Mouse (Mus musculus) frontal cortex, postnatal 25 days (tissue): ENCODE data around the gene Trim29.
A peak's percentile ranks its signal among the peaks of the same experiment; 100 is the strongest.

ENCODE experiments used
- DNase-seq, 2 experiments: peaks; one replicate each; pipeline ENCODE4 v3.0.0; 2022; ENCODE audit warnings: low spot score in 2 of 2

Gene Trim29

DNA sequence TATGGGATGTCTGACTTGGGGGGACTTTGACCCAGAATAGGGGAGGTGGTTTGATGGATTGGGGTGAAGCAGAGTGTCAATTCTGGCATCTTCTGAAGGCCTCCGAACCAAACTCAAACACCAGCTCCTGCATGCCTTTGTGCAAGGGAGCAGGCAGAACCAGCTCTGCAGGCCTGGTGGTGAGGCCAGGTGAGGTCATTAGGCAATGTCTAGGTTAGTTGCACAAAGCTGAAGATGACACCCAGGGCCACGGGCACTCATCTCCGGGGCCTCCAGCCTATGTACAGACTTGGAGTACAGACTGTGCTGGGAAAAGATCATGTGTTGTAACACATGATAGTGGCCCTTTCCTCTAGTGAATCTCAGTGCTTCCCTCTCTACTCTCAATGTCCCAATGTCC, 3.2 kb downstream of the Trim29 start:
- no peak for DNase-seq

DNA sequence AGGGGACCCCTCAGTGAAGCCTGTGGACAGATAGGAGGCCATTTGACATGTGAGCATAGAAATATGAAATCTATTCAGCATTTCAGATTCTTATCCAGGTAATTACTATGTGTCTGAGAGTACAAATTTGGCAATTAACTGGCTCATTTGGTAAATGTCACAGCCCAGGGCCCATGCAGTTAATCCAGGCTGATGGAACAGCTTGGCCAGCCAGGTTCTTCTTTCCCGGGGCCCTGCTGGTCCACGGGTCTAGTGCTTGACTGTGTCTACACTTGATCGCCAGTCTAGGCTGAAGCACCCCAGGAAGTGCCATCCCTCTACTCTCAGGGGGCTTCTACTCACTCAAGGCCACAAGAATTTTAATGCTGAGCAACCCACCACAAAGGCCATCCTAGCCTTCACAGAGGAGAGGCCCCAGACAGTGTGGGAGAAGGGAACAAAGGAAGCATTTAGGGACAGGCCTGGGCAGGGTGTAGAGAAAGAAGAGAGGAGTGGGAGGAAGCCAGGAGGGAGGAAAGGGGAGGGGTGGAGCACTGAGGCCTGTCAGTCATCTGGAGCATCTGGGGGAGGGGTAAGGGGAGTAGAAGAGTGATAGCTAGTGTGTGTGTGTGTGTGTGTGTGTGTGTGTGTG, 4.8 kb downstream of the Trim29 start:
- DNase-seq = no peak

GRCm38 (mm10) chr9:43316466-43316865, 5.8 kb downstream of the Trim29 start:
- no peak for DNase-seq

GRCm38 (mm10) chr9:43318661-43319060, 8.0 kb downstream of the Trim29 start:
- no peak for DNase-seq

DNA sequence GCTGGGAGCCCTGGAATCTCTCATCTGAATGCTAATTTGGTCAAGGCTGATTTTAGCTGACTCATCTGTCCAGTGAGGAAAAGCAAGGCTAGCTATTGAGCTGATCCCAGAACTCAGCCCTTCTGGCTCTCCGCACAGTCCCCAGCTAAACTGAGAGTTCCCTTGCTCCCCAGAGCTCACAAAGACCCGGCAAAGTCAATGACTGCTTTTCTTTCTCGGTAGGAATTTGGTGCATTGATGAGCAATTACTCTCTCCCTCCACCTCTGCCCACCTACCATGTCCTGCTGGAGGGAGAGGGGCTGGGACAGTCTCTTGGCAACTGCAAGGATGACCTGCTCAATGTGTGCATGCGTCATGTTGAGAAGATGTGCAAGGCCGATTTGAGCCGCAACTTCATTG, 11.3 kb downstream of the Trim29 start:
- DNase-seq = no peak

DNA sequence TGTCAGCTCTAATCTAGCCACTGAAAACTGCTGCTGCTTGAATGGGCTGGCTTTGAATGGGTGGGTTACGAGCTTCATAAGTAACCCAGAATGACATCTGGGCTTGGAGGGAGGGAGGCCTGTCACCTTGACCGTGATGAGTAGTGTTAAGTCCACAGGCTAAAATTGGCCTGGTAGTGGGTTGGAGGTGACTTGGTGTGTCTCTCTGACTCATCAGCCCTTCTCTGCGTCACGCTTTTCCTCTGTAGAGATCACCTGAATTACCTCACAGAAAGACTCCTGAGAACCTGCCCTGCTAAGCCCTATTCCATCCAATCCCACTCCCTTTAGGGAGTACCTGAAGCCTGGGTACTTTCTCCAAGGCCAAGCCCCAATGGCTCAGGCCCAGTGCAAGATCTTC, 12.0 kb downstream of the Trim29 start:
- no peak for DNase-seq

DNA sequence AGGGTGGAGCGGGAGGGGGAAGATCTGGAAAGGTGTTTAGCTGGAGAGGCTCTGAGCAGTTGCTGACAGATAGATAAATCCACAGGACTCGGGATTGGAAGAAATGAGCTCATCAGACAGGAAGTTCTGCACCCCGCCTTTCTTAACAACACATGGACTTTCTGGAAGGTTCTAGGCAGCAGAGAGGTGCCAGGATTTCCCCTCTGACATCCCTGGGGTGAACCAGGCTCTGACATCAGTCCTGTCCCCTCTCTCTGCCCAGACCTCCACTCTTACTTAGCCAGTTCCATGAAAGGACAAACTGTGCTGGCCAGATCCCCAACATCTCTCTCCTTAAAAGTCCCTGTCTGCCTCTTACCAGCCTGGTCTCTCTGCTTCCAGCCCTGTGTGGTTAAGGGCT, 14.8 kb downstream of the Trim29 start:
- DNase-seq = no peak

DNA sequence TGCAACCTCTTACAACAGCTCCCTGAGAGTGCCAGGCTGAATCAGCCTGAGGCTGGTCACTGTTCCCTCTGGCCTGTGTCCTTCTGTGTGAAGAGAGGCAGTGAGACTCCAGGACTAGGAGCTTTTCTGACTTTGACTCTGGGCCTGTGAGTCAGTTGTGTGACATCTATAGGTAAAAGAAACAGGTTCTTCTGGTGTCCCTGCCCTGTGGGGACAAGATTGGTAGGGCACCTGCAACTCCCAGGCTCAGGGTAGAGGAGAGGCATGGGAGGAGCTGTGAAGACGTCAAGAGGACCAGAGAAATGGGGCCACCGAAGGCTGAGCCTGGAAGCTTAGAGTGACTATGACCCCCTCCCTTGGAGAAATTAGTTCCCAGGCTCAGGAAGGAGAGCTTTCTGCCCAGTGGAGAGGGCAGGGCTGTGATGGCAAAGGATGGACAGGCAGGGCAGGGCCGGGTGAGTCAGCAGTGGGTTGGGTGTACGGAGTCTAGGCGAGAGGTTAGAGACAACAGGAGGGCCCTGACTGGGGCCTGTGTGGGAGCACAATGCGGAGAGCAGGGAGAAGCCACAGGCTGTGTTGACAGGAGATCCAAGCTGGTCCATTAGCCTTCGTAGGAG, 15.5 kb downstream of the Trim29 start:
- no peak for DNase-seq

- no peak for DNase-seq
Measured at GRCm38 (mm10) chr9:43327182-43328129, 16.8 kb downstream of the Trim29 start.

DNA sequence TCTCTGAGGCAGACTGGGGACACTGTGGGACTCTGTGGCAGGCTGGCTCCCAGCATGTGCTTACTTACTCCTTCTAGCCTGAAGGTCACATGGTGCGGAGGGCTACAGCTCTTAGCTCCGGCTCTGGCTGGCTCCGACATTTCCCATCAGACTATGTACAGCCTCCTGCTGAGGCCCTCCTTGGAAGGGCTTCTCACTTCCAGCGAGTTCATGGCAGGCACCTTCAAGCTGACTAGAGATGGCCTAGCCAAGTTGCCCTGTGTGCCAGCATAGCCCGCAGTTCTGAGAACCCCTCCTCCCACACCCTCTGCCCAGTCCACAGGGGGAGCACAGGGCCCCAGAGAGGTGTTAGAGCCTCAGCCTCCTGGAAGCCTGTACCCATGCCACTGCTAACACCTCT, 19.8 kb downstream of the Trim29 start:
- DNase-seq = no peak

DNA sequence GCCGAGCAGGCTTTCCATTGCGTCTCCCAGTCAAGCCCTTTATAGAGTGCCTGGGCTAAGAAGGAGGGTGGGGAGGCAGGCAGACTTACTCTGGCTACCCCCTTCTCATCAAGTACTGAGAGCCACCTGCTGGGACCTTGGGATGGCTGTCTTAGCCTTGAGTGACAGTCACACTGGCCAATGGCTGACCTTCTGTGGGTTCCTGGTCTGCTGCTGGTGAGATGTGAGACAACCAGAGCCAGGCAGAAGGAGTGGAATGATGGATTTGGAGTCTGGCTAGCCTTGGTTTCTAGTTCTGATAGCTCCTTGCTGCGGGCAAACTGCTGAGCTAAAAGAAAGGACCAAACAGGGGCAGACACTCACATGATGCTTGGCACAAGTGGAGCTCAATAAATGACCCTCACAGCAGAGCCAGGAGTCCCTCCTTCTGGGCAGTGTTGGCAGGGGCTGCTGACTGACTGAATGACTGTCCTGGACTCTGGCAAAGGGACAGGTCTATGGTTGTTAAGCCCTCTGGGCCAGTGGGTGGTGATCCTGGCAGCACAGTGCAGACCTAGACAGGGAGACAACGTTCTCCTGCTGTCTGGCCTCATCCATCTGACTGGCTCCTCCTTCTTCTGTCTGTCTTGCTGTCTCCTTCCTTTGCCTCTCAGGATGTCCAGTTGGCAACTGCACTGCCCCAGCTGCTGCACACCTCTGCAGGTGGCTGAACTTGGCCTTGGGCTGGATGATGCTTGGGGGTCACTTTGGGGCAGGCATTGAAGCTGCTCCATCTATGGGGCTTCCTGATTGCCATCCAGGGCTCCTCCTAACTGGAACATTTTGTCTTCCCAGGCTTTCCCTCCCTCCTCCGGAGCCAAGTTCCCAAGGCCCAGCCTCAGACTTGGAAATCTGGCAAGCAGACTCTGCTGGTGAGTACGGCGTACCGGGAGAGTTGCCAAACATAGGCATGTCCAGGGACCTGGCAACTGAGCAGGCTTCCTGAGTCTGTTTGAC, 21.1 kb downstream of the Trim29 start:
- DNase-seq = peak in 1 of 2 experiments; percentile 33

GRCm38 (mm10) chr9:43334476-43334875, 23.8 kb downstream of the Trim29 start:
- no peak for DNase-seq

DNA sequence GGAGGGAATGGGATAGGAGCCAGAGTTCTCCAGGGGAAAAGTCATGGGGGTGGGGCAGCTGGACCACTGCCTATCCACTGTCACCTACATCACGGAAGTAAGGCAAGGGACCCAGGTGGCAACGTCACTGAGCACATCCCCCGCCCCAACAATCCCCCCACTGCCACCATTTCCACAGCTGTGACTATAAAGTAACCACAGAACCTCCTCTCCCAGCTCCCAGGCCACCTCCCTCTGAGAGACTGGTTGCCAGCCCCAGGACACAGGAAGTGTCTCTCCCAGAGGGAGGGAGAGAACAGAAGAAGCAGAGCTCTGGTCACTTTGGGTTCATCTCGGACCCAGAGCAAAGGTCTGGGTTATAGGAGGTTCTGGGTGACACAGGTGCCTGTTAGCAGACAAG, 27.0 kb downstream of the Trim29 start:
- no peak for DNase-seq

- DNase-seq = no peak
Measured at GRCm38 (mm10) chr9:43338067-43338466, 27.4 kb downstream of the Trim29 start.

- peak; percentile 78 to 85 for DNase-seq
Measured at GRCm38 (mm10) chr9:43339614-43340020, 29.0 kb downstream of the Trim29 start.

- no peak for DNase-seq
Measured at GRCm38 (mm10) chr9:43350089-43350488, 39.4 kb downstream of the Trim29 start.

DNA sequence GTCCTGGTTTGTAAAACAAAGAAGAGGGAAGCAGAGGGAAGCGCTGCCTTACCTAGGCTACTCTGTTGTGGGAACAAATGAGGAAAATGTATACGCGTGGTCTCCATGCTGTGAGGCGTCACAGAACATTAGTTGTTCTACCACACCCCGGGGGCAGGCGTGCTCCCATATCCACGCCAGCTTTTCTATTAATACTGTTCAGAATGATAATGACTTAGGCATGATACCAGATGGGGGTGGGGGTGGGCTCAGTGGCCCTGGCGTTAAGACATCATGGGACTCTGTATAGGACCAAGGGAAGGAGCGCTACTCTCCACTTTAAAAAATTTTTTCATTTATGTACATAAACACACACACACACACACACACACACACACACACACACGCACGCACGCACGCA, 40.4 kb downstream of the Trim29 start:
- DNase-seq = no peak

- no peak for DNase-seq
Measured at GRCm38 (mm10) chr9:43357011-43357410, 46.4 kb downstream of the Trim29 start.

DNA sequence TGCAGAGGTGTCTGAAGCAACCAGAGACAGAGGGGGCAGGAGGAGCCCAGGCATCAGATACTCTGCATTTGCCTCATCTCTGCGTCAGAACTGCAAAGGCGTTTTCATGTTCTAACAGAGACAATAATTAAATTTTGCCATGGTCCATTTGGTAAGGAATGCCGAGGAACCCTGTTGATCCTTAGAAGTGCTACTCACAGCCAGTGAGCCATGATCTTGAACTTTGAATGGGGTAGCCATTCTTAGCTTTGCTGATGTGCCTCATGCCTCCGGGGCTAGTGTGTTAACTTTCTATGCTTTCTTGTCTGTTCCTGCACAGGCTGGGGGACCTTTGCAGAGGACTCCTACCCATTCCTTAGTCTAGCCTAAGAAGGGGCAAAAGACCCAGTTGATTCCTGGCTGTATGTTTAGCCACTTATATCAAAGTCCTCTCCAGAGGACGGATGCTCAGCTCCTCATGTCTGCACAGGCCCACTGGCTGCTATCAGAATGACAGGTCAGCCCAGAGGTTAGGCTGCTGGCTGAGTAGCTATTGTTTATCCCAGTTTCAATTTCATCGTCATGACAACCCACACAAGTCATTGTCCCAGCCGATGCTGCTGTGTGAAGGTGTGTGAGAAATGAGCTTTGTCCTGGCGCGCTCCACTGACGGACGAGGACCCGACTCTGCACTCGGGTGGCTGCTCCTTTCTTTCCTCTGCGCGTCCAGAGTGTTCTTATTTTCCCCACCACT, 48.1 kb downstream of the Trim29 start:
- DNase-seq = no peak

- DNase-seq = no peak
Measured at GRCm38 (mm10) chr9:43368781-43369180, 58.1 kb downstream of the Trim29 start.

- DNase-seq = no peak
Measured at GRCm38 (mm10) chr9:43383871-43384270, 73.2 kb downstream of the Trim29 start.
